Mouse (Mus musculus) brown adipose tissue, adult 24 weeks (tissue): ENCODE results near the gene Pdzd7. TPM values are rescaled to one million over a fixed set of nuclear protein-coding genes. Genes with fewer than 3 reads are reported as not detected.
A peak's percentile ranks its signal among the peaks of the same experiment; 100 is the strongest.

Experiments
- H3K27ac ChIP-seq: fragments of 200-500 bp; replicated peaks from 2 replicates; pipeline ENCODE4 v1.5.1; 2012; ENCODE audit warnings: low read depth, mild to moderate bottlenecking, low read length
- H3K4me1 ChIP-seq: fragments of 200-500 bp; 2 replicates; pipeline ENCODE4 v1.6.1; 2012; ENCODE audit warnings: low read length, mixed read lengths; ENCODE audit not compliant: control insufficient read depth, insufficient read depth, insufficient read length
- H3K4me3 ChIP-seq: fragments of 200-500 bp; 2 replicates; pipeline ENCODE4 v1.5.1; 2012; ENCODE audit warnings: low read depth, mild to moderate bottlenecking, low read length, moderate library complexity; ENCODE audit not compliant: insufficient read depth
- polyA plus RNA-seq: library from polyadenylated mRNA; stranded (reverse); fragments of >200 nt; gene quantifications from 2 replicates; pipeline ENCODE4 v1.2.4, GENCODE M21; 2012; ENCODE audit not compliant: missing spikeins, insufficient read depth, insufficient read length

Gene Pdzd7
- polyA plus RNA-seq, 1 experiment: not detected

GRCm38 (mm10) chr19:45029571-45029970 is 15.9 kb downstream of the Pdzd7 start:
- H3K4me1 ChIP-seq: peaks cover 25% of the 10 kb centered on the region
- no peak overlapping the region for H3K4me3 ChIP-seq
- no peak overlapping the region for H3K27ac ChIP-seq

DNA sequence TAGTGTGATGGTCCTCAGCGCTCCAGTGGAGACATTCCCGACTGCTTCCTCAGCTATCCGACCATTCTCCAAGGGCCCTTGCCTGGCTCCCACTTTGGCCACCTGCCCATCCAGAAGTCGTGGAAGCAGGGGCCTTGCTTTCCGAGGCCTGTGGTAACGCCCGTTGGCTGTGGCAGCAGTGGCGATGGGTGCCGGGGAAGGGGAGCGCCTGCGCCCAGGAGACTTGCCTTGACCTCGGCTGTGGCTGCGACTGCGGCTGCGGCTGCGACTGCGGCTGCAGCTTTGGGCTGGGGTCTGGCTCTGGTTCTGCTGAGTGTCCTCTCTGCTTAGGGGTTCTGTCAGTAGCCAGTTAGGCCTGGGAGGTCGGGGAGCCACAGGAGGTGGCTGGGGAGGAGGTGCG is 16.8 kb downstream of the Pdzd7 start:
- Histone ChIP-seq H3K27ac (peak overlapping the region; percentile 58; the same call in 1 of the 2 replicates), H3K4me1 (peaks cover 25% of the 10 kb centered on the region), H3K4me3 (no peak overlapping the region)

DNA sequence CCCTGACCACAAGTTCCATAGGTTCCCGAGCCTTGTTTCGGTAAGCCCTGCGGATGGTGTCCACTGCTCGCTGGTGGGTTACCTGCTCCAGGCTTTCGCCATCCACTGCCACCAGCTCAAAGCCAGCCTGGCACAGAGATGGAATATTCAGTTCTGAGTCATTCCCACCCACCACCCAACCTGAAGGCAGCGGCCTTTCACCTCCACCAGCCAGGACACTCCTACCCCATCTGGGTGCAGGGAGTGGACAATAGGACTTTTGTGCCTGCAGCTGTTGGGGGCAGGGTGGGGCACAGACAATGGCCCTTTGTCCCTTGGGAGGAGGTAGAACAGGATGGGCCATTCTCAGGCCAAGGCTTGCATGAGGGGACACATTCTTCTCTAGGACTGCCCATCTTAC is 17.7 kb downstream of the Pdzd7 start:
- H3K4me3 ChIP-seq: no peak overlapping the region
- H3K27ac ChIP-seq: peak overlapping the region; percentile 58
- H3K4me1 ChIP-seq: peaks cover 25% of the 10 kb centered on the region

- H3K4me1 ChIP-seq: peaks cover 25% of the 10 kb centered on the region
- H3K4me3 ChIP-seq: no peak overlapping the region
- peak overlapping the region; percentile 55 for H3K27ac ChIP-seq
These were observed 18.4 kb downstream of the Pdzd7 start for GRCm38 (mm10) chr19:45026958-45027670.

- Histone ChIP-seq H3K4me3 (no peak overlapping the region), H3K27ac (no peak overlapping the region), H3K4me1 (peaks cover 28% of the 10 kb centered on the region)
These were observed 19.5 kb downstream of the Pdzd7 start for GRCm38 (mm10) chr19:45025937-45026568.

- no peak overlapping the region for H3K4me3 ChIP-seq
- H3K4me1 ChIP-seq: peaks cover 34% of the 10 kb centered on the region
- no peak overlapping the region for H3K27ac ChIP-seq
These were observed 20.7 kb downstream of the Pdzd7 start for GRCm38 (mm10) chr19:45024775-45025174.

GRCm38 (mm10) chr19:45023993-45024392 is 21.5 kb downstream of the Pdzd7 start:
- peaks cover 35% of the 10 kb centered on the region for H3K4me1 ChIP-seq
- no peak overlapping the region for H3K4me3 ChIP-seq
- no peak overlapping the region for H3K27ac ChIP-seq

DNA sequence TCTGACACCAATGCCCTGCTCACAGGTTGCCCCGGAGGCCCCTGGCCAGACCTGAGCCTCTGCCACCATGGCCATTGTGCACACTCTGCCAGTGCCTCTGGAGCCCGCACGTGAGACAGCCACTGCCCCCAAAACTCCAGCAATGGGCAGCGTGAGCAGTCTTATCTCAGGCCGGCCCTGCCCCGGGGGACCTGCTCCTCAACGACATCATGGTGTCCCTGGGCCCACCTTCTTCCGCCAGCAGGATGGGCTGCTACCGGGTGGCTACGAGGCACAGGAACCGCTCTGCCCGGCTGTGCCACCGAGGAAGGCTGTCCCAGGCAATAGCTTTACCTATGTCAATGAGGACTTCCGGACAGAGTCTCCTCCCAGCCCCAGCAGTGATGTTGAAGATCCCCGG is 24.2 kb downstream of the Pdzd7 start:
- H3K4me3 ChIP-seq: no peak overlapping the region
- H3K27ac ChIP-seq: peak overlapping the region; percentile 50; the same call in 1 of the 2 replicates

DNA sequence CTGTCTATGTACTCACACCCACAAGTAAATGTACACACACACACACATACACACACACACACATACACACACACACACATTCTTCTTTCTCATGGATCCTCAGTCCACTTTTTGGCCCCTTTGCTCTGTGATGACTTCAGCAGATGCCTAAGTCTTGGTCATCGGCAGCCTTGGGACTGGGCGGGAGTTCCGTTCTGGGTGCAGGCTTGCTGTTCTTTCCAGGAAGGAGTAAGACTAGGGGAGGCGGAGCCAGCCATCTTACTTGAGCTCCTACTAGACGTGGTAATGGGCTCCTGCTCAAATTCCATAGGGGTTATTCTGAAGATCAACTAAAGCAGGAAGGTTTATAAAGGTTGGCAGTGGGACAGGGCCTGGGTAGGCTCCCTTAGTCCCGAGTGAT is 25.2 kb downstream of the Pdzd7 start:
- Histone ChIP-seq H3K4me3 (peak overlapping the region; percentile 28), H3K4me1 (peaks cover 17% of the 10 kb centered on the region), H3K27ac (peak overlapping the region; percentile 71)

More for the DNA sequence above, 24.2 kb downstream of the Pdzd7 start:
- peaks cover 17% of the 10 kb centered on the region for H3K4me1 ChIP-seq

DNA sequence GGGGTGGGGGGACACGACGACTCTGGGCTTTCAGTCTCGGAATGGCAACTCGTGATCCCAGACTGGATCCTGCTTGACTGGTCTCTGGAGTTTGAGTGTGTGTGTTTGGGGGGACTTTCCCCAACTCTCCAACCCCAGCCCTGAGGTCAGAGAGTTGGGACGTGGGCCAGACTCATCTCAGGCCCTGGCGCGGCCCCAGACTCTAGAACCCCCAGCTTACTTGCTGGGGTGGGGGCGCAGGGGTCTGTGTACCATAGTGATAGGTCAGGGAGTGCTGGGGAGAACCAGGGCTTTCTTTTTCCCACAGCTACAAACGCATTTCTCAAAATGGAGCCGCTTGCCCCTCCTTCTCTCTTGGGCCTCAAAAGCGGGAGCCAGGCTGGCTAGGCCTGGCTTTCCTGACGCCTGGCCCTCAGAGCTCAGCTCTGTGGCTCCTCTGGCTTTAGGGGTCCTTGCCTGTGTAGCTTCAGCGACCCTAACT is 27.1 kb downstream of the Pdzd7 start:
- peak overlapping the region; percentile 93 for H3K27ac ChIP-seq
- peaks cover 17% of the 10 kb centered on the region for H3K4me1 ChIP-seq

DNA sequence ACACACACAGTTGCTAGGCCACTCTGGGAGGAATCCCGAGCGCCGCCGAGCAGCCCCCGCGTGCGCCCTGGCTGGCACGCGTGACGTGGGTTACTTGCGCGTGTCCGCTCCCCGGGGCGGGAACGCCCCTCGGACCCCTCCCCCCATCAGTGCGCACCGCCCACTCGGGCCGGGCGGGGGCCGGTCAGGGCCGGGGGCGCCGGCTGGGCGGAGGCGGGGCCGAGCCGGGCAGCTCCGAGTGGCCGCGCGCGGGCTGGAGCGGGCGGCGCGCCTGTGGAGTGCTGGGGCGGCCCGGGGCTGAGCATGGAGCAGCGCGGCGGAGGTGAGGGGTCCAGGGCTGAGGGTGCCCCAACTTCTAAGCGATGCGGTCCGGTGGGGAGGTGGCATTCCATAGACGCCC is 27.6 kb downstream of the Pdzd7 start:
- Histone ChIP-seq H3K27ac (peak overlapping the region; percentile 99), H3K4me1 (peaks cover 17% of the 10 kb centered on the region), H3K4me3 (peak overlapping the region; percentile 90)

More for the DNA sequence above, 27.1 kb downstream of the Pdzd7 start:
- H3K4me3 ChIP-seq: peak overlapping the region; percentile 90

DNA sequence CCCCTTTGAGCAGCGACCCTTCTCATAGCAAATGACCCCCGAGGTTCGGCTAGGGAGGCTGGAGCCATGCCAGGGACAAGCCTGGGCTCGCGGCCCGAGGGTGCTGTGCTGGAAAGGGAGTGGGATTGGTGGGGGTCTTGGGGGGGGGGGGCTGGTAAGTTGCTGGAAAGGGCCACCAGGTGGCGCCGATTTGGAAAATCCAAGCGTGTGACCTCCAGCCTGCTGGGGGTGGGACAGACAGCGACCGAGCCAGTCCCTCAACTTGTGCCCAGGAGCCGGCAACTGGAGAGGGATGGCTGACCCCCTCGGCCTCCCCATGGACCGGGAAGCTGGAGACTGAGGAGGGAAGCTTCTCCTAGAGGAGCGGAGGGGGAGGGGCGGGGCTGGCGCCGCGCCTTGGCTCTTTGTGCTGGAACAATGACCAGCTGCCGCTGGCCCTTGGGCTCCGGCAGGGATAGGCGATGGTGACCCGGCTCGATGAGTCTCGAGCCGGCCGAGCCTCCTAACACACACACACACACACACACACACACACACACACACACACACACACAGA is 28.2 kb downstream of the Pdzd7 start:
- Histone ChIP-seq H3K4me3 (peak overlapping the region; percentile 90), H3K4me1 (peaks cover 17% of the 10 kb centered on the region), H3K27ac (peak overlapping the region; percentile 99)

GRCm38 (mm10) chr19:45016341-45017215 is 28.9 kb downstream of the Pdzd7 start:
- Histone ChIP-seq H3K4me3 (peak overlapping the region; percentile 92), H3K4me1 (peaks cover 17% of the 10 kb centered on the region), H3K27ac (peak overlapping the region; percentile 99)

GRCm38 (mm10) chr19:45015518-45016281 is 29.8 kb downstream of the Pdzd7 start:
- peak overlapping the region; percentile 92 for H3K4me3 ChIP-seq
- H3K27ac ChIP-seq: peak overlapping the region; percentile 98

More at GRCm38 (mm10) chr19:45015518-45016281, 29.8 kb downstream of the Pdzd7 start:
- H3K4me1 ChIP-seq: peaks cover 8% of the 10 kb centered on the region
